Mouse (Mus musculus): ENCODE results near the gene Trpv3. TPM values are rescaled to one million over a fixed set of nuclear protein-coding genes. Genes with fewer than 3 reads are reported as not detected.

Trpv3 gene
- total RNA-seq, 1 experiment: 0.54 TPM

GRCm38 (mm10) chr11:73235990-73236701, 31.0 kb upstream of the Trpv3 start:
- H3K4me3 ChIP-seq (ENCODE audit: insufficient read depth in 1 of 2, low read depth in 1 of 2, low read length in 2 of 2, poor library complexity in 1 of 2, severe bottlenecking in 1 of 2): no peak overlapping the region
- H3K4me1 ChIP-seq (ENCODE audit: control insufficient read depth in 2 of 2, insufficient read depth in 2 of 2, low read length in 2 of 2, poor library complexity in 1 of 2): no peaks in the 10 kb centered on the region
- H3K9me3 ChIP-seq (ENCODE audit: control insufficient read depth, insufficient read depth, low read depth, low read length): no peaks in the 10 kb centered on the region
- in situ Hi-C loops (cut with MboI; ENCODE audit: low sequenced_read_pairs in 2 of 2, unreplicated experiment in 2 of 2): no loop called here
- H3K27ac ChIP-seq (ENCODE audit: insufficient read depth, low read depth, low read length, poor library complexity, severe bottlenecking): no peak overlapping the region
- no peaks in the 10 kb centered on the region for H3K36me3 ChIP-seq (ENCODE audit: control insufficient read depth, insufficient read depth, low read length, poor library complexity, severe bottlenecking)
- TF ChIP-seq HCFC1 (IDR thresholded peaks at IDR 0.05; ENCODE audit: borderline replicate concordance, insufficient read depth, low read length): no peak
- TF ChIP-seq ZC3H11A (IDR thresholded peaks at IDR 0.05; ENCODE audit: borderline replicate concordance, low read depth, low read length): no peak
- no peak for TF ChIP-seq MAFK (IDR thresholded peaks at IDR 0.05; ENCODE audit: insufficient read depth, low read depth, low read length)
- no peak for TF ChIP-seq ZNF384 (IDR thresholded peaks at IDR 0.05; ENCODE audit: low read depth, low read length)
- no peak for TF ChIP-seq CHD2 (IDR thresholded peaks at IDR 0.05; ENCODE audit: low read depth, low read length)
- H3K9ac ChIP-seq (ENCODE audit: insufficient read depth, low read depth, low read length, poor library complexity, severe bottlenecking): no peak overlapping the region
- DNase-seq (ENCODE audit: low read depth, low spot score): no peak

GRCm38 (mm10) chr11:73236731-73237130, 30.5 kb upstream of the Trpv3 start:
- Histone ChIP-seq H3K36me3 (ENCODE audit: control insufficient read depth, insufficient read depth, low read length, poor library complexity, severe bottlenecking) (no peaks in the 10 kb centered on the region), H3K27ac (ENCODE audit: insufficient read depth, low read depth, low read length, poor library complexity, severe bottlenecking) (no peak overlapping the region), H3K9ac (ENCODE audit: insufficient read depth, low read depth, low read length, poor library complexity, severe bottlenecking) (no peak overlapping the region), H3K4me1 (ENCODE audit: control insufficient read depth in 2 of 2, insufficient read depth in 2 of 2, low read length in 2 of 2, poor library complexity in 1 of 2) (no peaks in the 10 kb centered on the region), H3K4me3 (ENCODE audit: insufficient read depth in 1 of 2, low read depth in 1 of 2, low read length in 2 of 2, poor library complexity in 1 of 2, severe bottlenecking in 1 of 2) (no peak overlapping the region), H3K9me3 (ENCODE audit: control insufficient read depth, insufficient read depth, low read depth, low read length) (no peaks in the 10 kb centered on the region)
- TF ChIP-seq MAFK (IDR thresholded peaks at IDR 0.05; ENCODE audit: insufficient read depth, low read depth, low read length) (no peak), CHD2 (IDR thresholded peaks at IDR 0.05; ENCODE audit: low read depth, low read length) (no peak), HCFC1 (IDR thresholded peaks at IDR 0.05; ENCODE audit: borderline replicate concordance, insufficient read depth, low read length) (no peak), ZNF384 (IDR thresholded peaks at IDR 0.05; ENCODE audit: low read depth, low read length) (no peak), ZC3H11A (IDR thresholded peaks at IDR 0.05; ENCODE audit: borderline replicate concordance, low read depth, low read length) (no peak)
- in situ Hi-C loops (cut with MboI; ENCODE audit: low sequenced_read_pairs in 2 of 2, unreplicated experiment in 2 of 2): no loop called here
- no peak for DNase-seq (ENCODE audit: low read depth, low spot score)

DNA sequence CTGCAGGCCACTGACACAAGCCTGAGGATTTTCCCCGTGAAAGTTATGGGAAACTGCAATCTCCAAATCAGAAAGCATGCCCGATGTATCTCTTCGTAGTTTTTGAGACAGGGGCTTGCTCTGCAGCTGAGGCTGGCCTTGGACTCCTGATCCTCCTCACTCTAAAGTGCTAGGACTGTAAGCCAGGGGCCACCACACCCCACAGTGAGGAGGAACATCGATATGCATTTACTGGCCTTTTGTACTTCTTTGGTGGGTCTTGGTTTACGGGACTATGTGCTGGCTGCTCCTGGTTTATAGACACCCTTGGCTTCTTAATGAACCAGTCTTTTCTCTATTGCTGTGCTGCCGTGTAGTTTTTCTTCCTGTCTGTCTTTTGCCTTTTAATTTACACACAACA, 25.0 kb upstream of the Trpv3 start:
- no peaks in the 10 kb centered on the region for H3K36me3 ChIP-seq (ENCODE audit: control insufficient read depth, insufficient read depth, low read length, poor library complexity, severe bottlenecking)
- H3K4me3 ChIP-seq (ENCODE audit: insufficient read depth in 1 of 2, low read depth in 1 of 2, low read length in 2 of 2, poor library complexity in 1 of 2, severe bottlenecking in 1 of 2): no peak overlapping the region
- no peaks in the 10 kb centered on the region for H3K9me3 ChIP-seq (ENCODE audit: control insufficient read depth, insufficient read depth, low read depth, low read length)
- no peak for DNase-seq (ENCODE audit: low read depth, low spot score)
- TF ChIP-seq CHD2 (IDR thresholded peaks at IDR 0.05; ENCODE audit: low read depth, low read length): no peak
- no peak for TF ChIP-seq HCFC1 (IDR thresholded peaks at IDR 0.05; ENCODE audit: borderline replicate concordance, insufficient read depth, low read length)
- no peak for TF ChIP-seq ZC3H11A (IDR thresholded peaks at IDR 0.05; ENCODE audit: borderline replicate concordance, low read depth, low read length)
- TF ChIP-seq ZNF384 (IDR thresholded peaks at IDR 0.05; ENCODE audit: low read depth, low read length): no peak
- TF ChIP-seq MAFK (IDR thresholded peaks at IDR 0.05; ENCODE audit: insufficient read depth, low read depth, low read length): no peak
- no peak overlapping the region for H3K27ac ChIP-seq (ENCODE audit: insufficient read depth, low read depth, low read length, poor library complexity, severe bottlenecking)
- in situ Hi-C loops (cut with MboI; ENCODE audit: low sequenced_read_pairs in 2 of 2, unreplicated experiment in 2 of 2): no loop called here
- no peak overlapping the region for H3K9ac ChIP-seq (ENCODE audit: insufficient read depth, low read depth, low read length, poor library complexity, severe bottlenecking)
- no peaks in the 10 kb centered on the region for H3K4me1 ChIP-seq (ENCODE audit: control insufficient read depth in 2 of 2, insufficient read depth in 2 of 2, low read length in 2 of 2, poor library complexity in 1 of 2)

GRCm38 (mm10) chr11:73242777-73243176, 24.4 kb upstream of the Trpv3 start:
- TF ChIP-seq HCFC1 (IDR thresholded peaks at IDR 0.05; ENCODE audit: borderline replicate concordance, insufficient read depth, low read length) (no peak), ZNF384 (IDR thresholded peaks at IDR 0.05; ENCODE audit: low read depth, low read length) (no peak), CHD2 (IDR thresholded peaks at IDR 0.05; ENCODE audit: low read depth, low read length) (no peak), MAFK (IDR thresholded peaks at IDR 0.05; ENCODE audit: insufficient read depth, low read depth, low read length) (no peak), ZC3H11A (IDR thresholded peaks at IDR 0.05; ENCODE audit: borderline replicate concordance, low read depth, low read length) (no peak)
- in situ Hi-C loops (cut with MboI; ENCODE audit: low sequenced_read_pairs in 2 of 2, unreplicated experiment in 2 of 2): no loop called here
- no peaks in the 10 kb centered on the region for H3K9me3 ChIP-seq (ENCODE audit: control insufficient read depth, insufficient read depth, low read depth, low read length)
- no peaks in the 10 kb centered on the region for H3K36me3 ChIP-seq (ENCODE audit: control insufficient read depth, insufficient read depth, low read length, poor library complexity, severe bottlenecking)
- no peak overlapping the region for H3K9ac ChIP-seq (ENCODE audit: insufficient read depth, low read depth, low read length, poor library complexity, severe bottlenecking)
- H3K27ac ChIP-seq (ENCODE audit: insufficient read depth, low read depth, low read length, poor library complexity, severe bottlenecking): no peak overlapping the region
- DNase-seq (ENCODE audit: low read depth, low spot score): no peak
- H3K4me3 ChIP-seq (ENCODE audit: insufficient read depth in 1 of 2, low read depth in 1 of 2, low read length in 2 of 2, poor library complexity in 1 of 2, severe bottlenecking in 1 of 2): no peak overlapping the region
- no peaks in the 10 kb centered on the region for H3K4me1 ChIP-seq (ENCODE audit: control insufficient read depth in 2 of 2, insufficient read depth in 2 of 2, low read length in 2 of 2, poor library complexity in 1 of 2)
